Mouse (Mus musculus) intestine, embryonic 14.5 days (tissue): Measurements from ENCODE around the gene Lrat. TPM values are rescaled to one million over a fixed set of nuclear protein-coding genes. Genes with fewer than 3 reads are reported as not detected.

ENCODE experiments used
- ATAC-seq: fragments of 200-750 bp; cut with Nextera tagmentation; replicated peaks from 2 replicates; pipeline ENCODE4 v1.8.0; 2017; ENCODE audit warnings: low read depth, moderate number of reproducible peaks, moderate TSS enrichment, moderate library complexity; ENCODE audit not compliant: low FRiP score, low TSS enrichment
- DNase-seq: peaks from one replicate; pipeline ENCODE4 v3.0.0-alpha.2; 2018; ENCODE audit warnings: low spot score
- H3K27ac ChIP-seq: fragments of 300-500 bp; sonication (generic); 2 replicates; pipeline ENCODE4 v1.5.1; 2014; ENCODE audit warnings: low read depth, mild to moderate bottlenecking, control low read depth
- H3K27me3 ChIP-seq: fragments of 300-500 bp; sonication (generic); replicated peaks from 2 replicates; pipeline ENCODE4 v1.6.1; 2014; ENCODE audit warnings: low read length, control low read depth; ENCODE audit not compliant: control insufficient read depth, insufficient read depth
- H3K36me3 ChIP-seq: fragments of 300-500 bp; sonication (generic); 2 replicates; pipeline ENCODE4 v1.6.1; 2014; ENCODE audit warnings: low read length, control low read depth; ENCODE audit not compliant: control insufficient read depth, insufficient read depth
- H3K4me1 ChIP-seq: fragments of 300-500 bp; sonication (generic); replicated peaks from 2 replicates; pipeline ENCODE4 v1.6.1; 2014; ENCODE audit warnings: low read length, control low read depth, mixed read lengths; ENCODE audit not compliant: control insufficient read depth, insufficient read depth
- H3K4me2 ChIP-seq: fragments of 300-500 bp; sonication (generic); 2 replicates; pipeline ENCODE4 v1.6.1; 2014; ENCODE audit warnings: low read length
- H3K4me3 ChIP-seq: fragments of 300-500 bp; sonication (generic); 2 replicates; pipeline ENCODE4 v1.5.1; 2014; ENCODE audit warnings: low read depth, low read length, control low read depth, mixed read lengths
- H3K9ac ChIP-seq: fragments of 300-500 bp; sonication (generic); 2 replicates; pipeline ENCODE4 v1.6.1; 2014; ENCODE audit warnings: mild to moderate bottlenecking, low read length
- H3K9me3 ChIP-seq: fragments of 300-500 bp; sonication (generic); 2 replicates; pipeline ENCODE4 v1.6.1; 2016; ENCODE audit warnings: low read length, control low read depth; ENCODE audit not compliant: control insufficient read depth
- WGBS: fragments of 180-500 bp; shearing (Covaris S2); extraction: QIAGEN DNeasy Blood & Tissue Kit; methylation state at CpG from one replicate; pipeline ENCODE4 v1.1.7; 2014; 5-methylcytosine and 5-hydroxymethylcytosine counted together
- polyA plus RNA-seq: library from polyadenylated mRNA; unstranded; fragments of >200 nt; fragmentation: Nextera tagmentation; extraction: Ambion mirVana; gene quantifications from 2 replicates; pipeline ENCODE4 v1.2.1, GENCODE M21; 2014

Gene Lrat
- polyA plus RNA-seq, 1 experiment from 2014 or later: 2.4 TPM

DNA sequence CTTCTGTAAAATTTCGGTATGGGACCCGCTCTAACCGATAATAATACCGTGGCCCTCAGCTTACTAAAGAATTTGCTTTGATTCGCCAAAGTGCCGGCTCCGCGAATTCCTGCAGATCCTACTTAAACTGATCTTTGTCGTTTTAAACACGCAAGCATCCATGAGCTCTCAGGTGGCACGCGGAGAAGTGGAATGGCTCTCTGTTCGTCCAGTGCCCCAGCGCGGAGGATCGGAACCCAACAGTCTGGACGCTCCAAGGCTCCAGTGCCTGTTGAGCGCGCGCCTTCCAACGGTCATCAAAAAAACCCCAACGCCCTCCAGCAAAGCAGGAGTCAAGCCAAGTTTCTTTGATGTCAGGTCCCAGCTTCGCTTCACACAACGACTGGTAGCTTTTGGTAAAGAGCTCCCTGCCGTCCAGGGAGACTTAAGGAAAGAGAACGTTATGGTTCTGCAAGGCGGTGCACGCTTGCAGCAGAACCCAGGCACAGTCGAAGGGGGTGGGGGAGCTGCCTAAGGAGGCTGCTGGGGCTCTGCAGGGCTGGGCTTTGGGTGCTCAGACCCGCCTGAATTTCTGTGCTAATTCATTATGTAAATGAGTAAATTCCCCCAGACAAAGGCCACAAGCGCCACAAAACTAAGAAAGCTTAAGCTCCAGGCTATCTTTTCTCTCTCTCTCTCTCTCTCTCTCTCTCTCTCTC lies 587 bp upstream of the Lrat start:
- 0 out of 2 replicates have a peak overlapping the region, but pooled peaks have one; percentile 13 for H3K9ac ChIP-seq
- no peak overlapping the region for H3K27ac ChIP-seq
- no peaks in the 10 kb centered on the region for H3K36me3 ChIP-seq
- no peaks in the 10 kb centered on the region for H3K9me3 ChIP-seq
- H3K4me1 ChIP-seq: no peaks in the 10 kb centered on the region
- peak overlapping the region; percentile 46 for H3K4me3 ChIP-seq
- ATAC-seq (no peak), DNase-seq (peak; percentile 68)
- peak overlapping the region; percentile 91 for H3K4me2 ChIP-seq
- peaks cover 32% of the 10 kb centered on the region for H3K27me3 ChIP-seq
- WGBS: under 1% methylated on average over 31 of the region's 31 CpGs

DNA sequence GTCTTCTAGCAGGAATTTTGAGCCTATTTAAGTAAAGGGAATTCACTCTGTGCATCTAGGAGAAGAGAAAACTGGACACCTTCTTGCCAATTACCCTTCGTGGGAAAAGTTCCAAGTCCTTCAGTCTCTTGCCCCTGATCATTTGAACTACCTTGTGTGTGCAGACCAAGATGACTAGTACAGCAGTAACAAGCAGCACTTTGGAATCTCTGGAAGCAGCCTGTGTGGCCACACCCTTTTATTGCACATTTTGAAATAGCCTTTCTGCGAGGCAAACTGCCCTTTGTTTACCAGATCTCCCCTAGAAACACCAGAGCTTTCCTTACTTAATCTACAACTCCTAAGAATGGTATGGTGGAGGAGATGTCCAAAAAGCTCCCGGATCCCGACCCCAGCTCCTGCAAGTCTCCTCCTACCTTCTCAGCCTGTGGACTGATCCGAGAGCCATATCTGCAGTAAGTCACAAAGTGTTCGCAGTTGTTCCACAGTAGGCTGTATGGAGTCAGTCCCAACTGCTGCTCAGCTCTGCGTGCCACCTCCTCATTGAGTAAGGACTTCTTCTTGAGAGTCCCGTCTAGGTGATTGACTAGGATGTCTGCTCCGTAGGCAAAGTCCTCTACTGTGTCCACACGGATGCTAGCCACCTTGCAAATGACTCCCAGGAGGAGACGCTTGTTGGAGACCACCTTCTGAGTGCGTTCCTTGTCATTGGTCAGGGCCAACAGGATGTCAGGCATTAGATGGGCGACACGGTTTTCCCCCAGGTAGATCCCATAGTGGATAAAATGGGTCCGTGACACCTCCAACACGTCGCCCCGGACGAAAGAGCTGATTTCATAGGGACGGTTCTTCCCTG lies 788 bp downstream of the Lrat start:
- Histone ChIP-seq H3K9ac (no peak overlapping the region), H3K9me3 (no peaks in the 10 kb centered on the region), H3K27me3 (peaks cover 32% of the 10 kb centered on the region), H3K27ac (no peak overlapping the region), H3K4me3 (peak overlapping the region; percentile 46), H3K4me2 (peak overlapping the region; percentile 91), H3K36me3 (no peaks in the 10 kb centered on the region), H3K4me1 (no peaks in the 10 kb centered on the region)
- peak; percentile 65 for DNase-seq
- ATAC-seq: 0 out of 2 replicates have a peak, but pooled peaks have one; percentile 19
- WGBS: 22% methylated on average over 20 of the region's 20 CpGs

DNA sequence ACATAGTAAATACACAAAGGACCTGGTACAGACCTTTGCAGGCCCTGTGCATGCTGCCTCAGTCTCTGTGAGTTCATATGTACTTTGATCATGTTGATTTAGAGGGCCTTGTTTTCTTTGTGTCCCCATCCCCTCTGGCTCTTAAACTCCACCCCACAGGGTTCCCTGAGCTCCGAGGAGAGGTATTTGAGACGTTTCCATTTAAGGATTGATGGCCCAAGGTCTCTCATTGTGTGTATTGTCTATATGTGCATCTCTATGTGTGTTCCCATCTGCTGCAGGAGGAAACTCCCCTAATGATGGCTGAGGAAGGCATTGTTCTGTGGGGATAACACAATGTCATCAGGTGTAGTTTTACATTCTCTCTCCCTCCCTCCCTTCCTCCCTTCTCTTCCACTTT lies 14.9 kb downstream of the Lrat start:
- Histone ChIP-seq H3K4me1 (no peaks in the 10 kb centered on the region), H3K9ac (no peak overlapping the region), H3K9me3 (no peaks in the 10 kb centered on the region), H3K36me3 (no peaks in the 10 kb centered on the region), H3K4me3 (no peak overlapping the region), H3K4me2 (no peak overlapping the region), H3K27me3 (no peaks in the 10 kb centered on the region), H3K27ac (no peak overlapping the region)
- DNase-seq: no peak
- 9% methylated on average over 2 of the region's 2 CpGs for WGBS
- no peak for ATAC-seq

DNA sequence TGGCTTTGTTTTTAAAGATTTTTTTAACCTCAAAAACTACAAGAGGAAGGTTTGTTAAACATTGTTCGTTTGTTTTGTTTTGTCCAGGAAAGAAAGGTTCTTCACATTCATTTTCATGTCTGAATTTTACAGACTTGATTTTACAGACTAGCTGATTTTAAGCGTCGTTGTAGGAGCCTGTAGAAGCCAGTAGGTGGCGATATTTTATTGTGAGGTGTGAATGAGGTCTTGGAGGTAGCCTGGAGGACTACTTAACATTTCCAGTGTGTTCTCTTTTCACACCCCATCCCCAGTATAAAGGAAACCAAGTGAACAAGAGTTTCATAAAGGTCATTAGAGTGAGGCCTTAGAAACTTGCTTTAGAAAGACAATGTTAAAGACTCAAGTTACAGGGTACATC lies 26.5 kb downstream of the Lrat start:
- no peaks in the 10 kb centered on the region for H3K9me3 ChIP-seq
- H3K4me3 ChIP-seq: no peak overlapping the region
- 9% methylated on average over 4 of the region's 4 CpGs for WGBS
- no peak overlapping the region for H3K27ac ChIP-seq
- peaks cover 3% of the 10 kb centered on the region; the same call in 1 of the 2 replicates for H3K4me1 ChIP-seq
- no peak overlapping the region for H3K4me2 ChIP-seq
- ATAC-seq (no peak), DNase-seq (no peak)
- H3K27me3 ChIP-seq: peaks cover 21% of the 10 kb centered on the region
- H3K36me3 ChIP-seq: no peaks in the 10 kb centered on the region
- no peak overlapping the region for H3K9ac ChIP-seq

DNA sequence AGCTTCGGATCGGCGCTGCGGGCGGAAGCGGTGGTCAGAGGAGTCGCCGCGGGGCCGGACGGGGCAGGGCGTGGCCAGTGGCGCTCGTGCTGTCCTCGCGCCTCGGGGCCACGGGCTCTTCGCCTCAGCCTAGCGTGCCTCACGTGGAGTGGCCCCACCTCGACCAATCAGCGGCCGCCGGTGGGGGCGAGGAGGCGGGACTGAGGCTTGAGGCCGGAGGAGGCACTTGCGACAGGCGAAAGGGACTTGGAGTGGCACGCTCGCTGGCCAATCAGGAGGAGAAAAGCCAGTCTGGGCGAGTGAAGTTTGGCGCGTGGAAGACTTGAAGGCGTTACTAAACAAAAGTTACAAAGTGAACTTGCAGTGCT lies 27.4 kb downstream of the Lrat start, which contains the start of gene Rbm46:
Gene Rbm46, minus strand, starts transcription at position 112 of the 368 bp plus-strand sequence.
- Histone ChIP-seq H3K4me1 (peaks cover 3% of the 10 kb centered on the region; the same call in 1 of the 2 replicates), H3K9ac (peak within 1 kb of the TSS; percentile 44), H3K36me3 (no peaks in the 10 kb centered on the region), H3K4me3 (peak within 1 kb of the TSS; percentile 38), H3K9me3 (no peaks in the 10 kb centered on the region), H3K27ac (no peak within 1 kb of the TSS), H3K4me2 (peak within 1 kb of the TSS; percentile 62), H3K27me3 (peaks cover 21% of the 10 kb centered on the region)
- 17% methylated on average over 36 of the region's 36 CpGs for WGBS
- DNase-seq (peak; percentile 91), ATAC-seq (peak; percentile 92)

DNA sequence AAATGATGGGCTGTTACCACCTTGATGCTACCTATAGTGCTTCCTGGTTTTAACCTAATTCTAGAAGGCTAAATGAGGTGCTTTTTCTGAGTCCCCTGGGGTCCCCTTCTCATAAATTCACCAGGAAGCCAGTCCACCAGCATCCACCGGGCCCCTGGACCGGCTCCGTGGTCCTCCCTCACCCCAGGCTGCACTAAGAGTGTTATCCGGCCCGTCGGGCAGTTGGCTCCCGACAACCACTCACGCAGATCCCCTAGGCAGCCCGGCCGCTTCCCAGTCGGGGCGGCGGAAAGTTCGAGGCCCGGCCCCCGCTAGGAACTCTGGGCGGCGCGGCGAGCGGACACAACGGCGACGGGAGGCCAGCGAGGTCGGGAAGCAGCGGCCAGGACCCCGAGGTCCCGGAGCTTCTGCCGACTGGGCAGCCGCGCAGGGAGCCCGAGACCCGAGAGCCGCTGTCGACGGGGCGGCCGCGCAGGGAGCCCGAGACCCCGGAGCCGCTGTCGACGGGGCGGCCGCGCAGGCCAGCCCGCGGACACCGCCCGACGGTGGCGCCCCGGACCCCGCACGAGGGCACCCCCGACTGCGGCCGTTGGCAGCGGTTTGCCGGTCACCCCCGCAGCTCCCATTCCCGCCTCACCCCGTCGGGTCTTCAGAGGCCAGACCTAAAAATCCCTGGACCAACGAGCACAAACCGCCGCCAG lies 28.0 kb downstream of the Lrat start:
- Histone ChIP-seq H3K9me3 (no peaks in the 10 kb centered on the region), H3K27me3 (peaks cover 21% of the 10 kb centered on the region), H3K27ac (no peak overlapping the region), H3K9ac (peak overlapping the region; percentile 44), H3K4me1 (peaks cover 3% of the 10 kb centered on the region; the same call in 1 of the 2 replicates), H3K4me3 (peak overlapping the region; percentile 38), H3K36me3 (no peaks in the 10 kb centered on the region), H3K4me2 (peak overlapping the region; percentile 62)
- ATAC-seq (peak; percentile 61; the same call in 1 of the 2 replicates), DNase-seq (peak; percentile 64)
- 16% methylated on average over 52 of the region's 69 CpGs for WGBS

DNA sequence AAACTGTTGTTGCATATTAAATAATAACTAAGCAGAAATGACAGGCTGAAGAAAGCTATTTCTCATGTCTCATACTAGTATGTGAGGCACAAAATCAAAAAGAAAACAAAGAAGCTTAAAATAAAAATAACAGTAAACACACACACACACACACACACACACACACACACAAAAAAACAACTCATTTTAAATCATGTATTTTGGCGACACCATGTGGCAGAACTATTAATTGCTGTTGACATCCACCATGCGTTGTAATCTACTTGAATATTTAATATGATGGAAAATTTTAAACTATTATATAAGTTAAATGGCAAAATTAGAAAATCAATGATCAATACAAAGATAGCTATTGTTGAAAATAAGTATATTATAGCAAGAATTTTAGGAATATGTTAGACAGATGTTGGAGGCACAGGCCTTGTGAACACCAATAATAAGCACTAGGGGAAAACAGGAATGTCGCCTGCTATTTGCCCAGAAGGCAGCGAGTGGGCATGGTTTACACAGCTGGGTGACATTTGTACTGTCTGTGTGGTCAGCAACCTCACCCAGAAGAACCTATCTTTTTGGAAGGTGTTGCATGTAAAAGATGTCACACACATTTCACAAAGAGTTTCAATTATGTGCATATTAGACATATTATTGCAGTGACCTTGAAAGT lies 46.2 kb downstream of the Lrat start:
- Histone ChIP-seq H3K4me3 (no peak overlapping the region), H3K4me2 (no peak overlapping the region), H3K27ac (no peak overlapping the region), H3K36me3 (no peaks in the 10 kb centered on the region), H3K4me1 (no peaks in the 10 kb centered on the region), H3K27me3 (no peaks in the 10 kb centered on the region), H3K9me3 (no peaks in the 10 kb centered on the region), H3K9ac (no peak overlapping the region)
- DNase-seq (no peak), ATAC-seq (no peak)
- 23% methylated on average over 4 of the region's 4 CpGs for WGBS
